Mouse (Mus musculus) frontal cortex, adult 2 months (tissue): ENCODE results near the gene Lrba. TPM values are rescaled to one million over a fixed set of nuclear protein-coding genes. Genes with fewer than 3 reads are reported as not detected.

Experiments
- DNase-seq, 2 experiments: peaks; one replicate each; pipeline ENCODE4 v3.0.0; 2022; ENCODE audit warnings: low spot score in 1 of 2; ENCODE audit errors: extremely low spot score in 1 of 2
- polyA plus RNA-seq: library from polyadenylated mRNA; depleted of rRNA; stranded (reverse); fragments of >200 nt; gene quantifications from 2 replicates; pipeline ENCODE4 v1.2.3, GENCODE M21; 2012

The Lrba gene
- polyA plus RNA-seq, 1 experiment = 24.9 TPM

- no peak for DNase-seq
These were observed 561.8 kb downstream of the Lrba start for GRCm38 (mm10) chr3:86786280-86786679.

GRCm38 (mm10) chr3:86786845-86787351 is 562.4 kb downstream of the Lrba start:
- peak; percentile 59 to 63 for DNase-seq

GRCm38 (mm10) chr3:86787423-86788123 is 563.1 kb downstream of the Lrba start:
- DNase-seq = no peak

- peak in 1 of 2 experiments; percentile 91 for DNase-seq
These were observed 564.2 kb downstream of the Lrba start for GRCm38 (mm10) chr3:86788711-86789110.

- no peak for DNase-seq
These were observed 565.3 kb downstream of the Lrba start for GRCm38 (mm10) chr3:86789752-86790151.

GRCm38 (mm10) chr3:86793264-86793663 is 568.8 kb downstream of the Lrba start:
- no peak for DNase-seq

- no peak for DNase-seq
These were observed 569.3 kb downstream of the Lrba start for GRCm38 (mm10) chr3:86793720-86794191.

- no peak for DNase-seq
These were observed 572.2 kb downstream of the Lrba start for GRCm38 (mm10) chr3:86796716-86797115.

- DNase-seq = no peak
These were observed 573.5 kb downstream of the Lrba start for GRCm38 (mm10) chr3:86797871-86798460.

- DNase-seq = no peak
These were observed 574.6 kb downstream of the Lrba start for GRCm38 (mm10) chr3:86799041-86799440.

GRCm38 (mm10) chr3:86800841-86801240 is 576.4 kb downstream of the Lrba start:
- DNase-seq = no peak

- no peak for DNase-seq
These were observed 578.3 kb downstream of the Lrba start for GRCm38 (mm10) chr3:86802825-86803224.

- DNase-seq = peak; percentile 58 to 80
These were observed 579.8 kb downstream of the Lrba start for GRCm38 (mm10) chr3:86804265-86804664.

- no peak for DNase-seq
These were observed 582.4 kb downstream of the Lrba start for GRCm38 (mm10) chr3:86806834-86807233.

GRCm38 (mm10) chr3:86807750-86808467 is 583.4 kb downstream of the Lrba start:
- peak in 1 of 2 experiments; percentile 78 for DNase-seq

- peak in 1 of 2 experiments; percentile 61 for DNase-seq
These were observed 584.7 kb downstream of the Lrba start for GRCm38 (mm10) chr3:86809199-86809598.

GRCm38 (mm10) chr3:86809646-86810045 is 585.2 kb downstream of the Lrba start:
- no peak for DNase-seq

- DNase-seq = no peak
These were observed 586.4 kb downstream of the Lrba start for GRCm38 (mm10) chr3:86810908-86811307.

GRCm38 (mm10) chr3:86812689-86813088 is 588.2 kb downstream of the Lrba start:
- peak; percentile 62 to 91 for DNase-seq

- no peak for DNase-seq
These were observed 593.6 kb downstream of the Lrba start for GRCm38 (mm10) chr3:86818001-86818585.

GRCm38 (mm10) chr3:86819372-86819771 is 594.9 kb downstream of the Lrba start:
- no peak for DNase-seq
